Mouse (Mus musculus): Measurements from ENCODE around the gene Ccnd3. TPM values are rescaled to one million over a fixed set of nuclear protein-coding genes. Genes with fewer than 3 reads are reported as not detected.
"Not testable (repeated sequence)": the region's sequence is repeated elsewhere in the genome, so short reads cannot be mapped to it uniquely, and the experiment has no call there.

The Ccnd3 gene
- polyA plus RNA-seq, 1 experiment from 2014 or later: 451 TPM

DNA sequence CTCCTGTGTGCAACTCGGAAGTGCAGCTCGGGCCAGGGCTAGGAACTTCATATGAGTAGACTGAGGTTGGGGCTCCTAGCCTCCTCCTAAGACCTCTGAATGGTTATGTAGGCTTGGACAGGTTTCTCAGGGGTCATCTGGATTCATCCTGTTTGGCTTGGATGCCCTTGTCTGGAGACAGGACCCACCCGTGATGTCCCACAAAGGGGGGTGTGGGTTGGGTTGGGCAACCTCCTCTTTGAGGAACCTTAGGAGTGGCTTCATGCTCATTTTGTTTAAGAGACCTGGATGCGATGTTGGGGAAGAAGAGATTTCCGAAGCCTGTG is 92.0 kb downstream of the Ccnd3 start:
- no peak for ATAC-seq (ENCODE audit: extremely low read depth, insufficient number of reproducible peaks, low FRiP score, low TSS enrichment)
- Histone ChIP-seq H3K27me3 (replicated peaks) (no peaks in the 10 kb centered on the region), H3K4me3 (peak overlapping the region; percentile 89), H3K36me3 (peaks cover 63% of the 10 kb centered on the region), H3K9me3 (no peaks in the 10 kb centered on the region), H3K4me1 (peaks cover 50% of the 10 kb centered on the region), H3K4me2 (peak overlapping the region; percentile 97), H3K27ac (replicated peaks) (peak overlapping the region; percentile 99), H3K9ac (peak overlapping the region; percentile 100)
- 49% methylated on average over 5 of the region's 5 CpGs for WGBS

DNA sequence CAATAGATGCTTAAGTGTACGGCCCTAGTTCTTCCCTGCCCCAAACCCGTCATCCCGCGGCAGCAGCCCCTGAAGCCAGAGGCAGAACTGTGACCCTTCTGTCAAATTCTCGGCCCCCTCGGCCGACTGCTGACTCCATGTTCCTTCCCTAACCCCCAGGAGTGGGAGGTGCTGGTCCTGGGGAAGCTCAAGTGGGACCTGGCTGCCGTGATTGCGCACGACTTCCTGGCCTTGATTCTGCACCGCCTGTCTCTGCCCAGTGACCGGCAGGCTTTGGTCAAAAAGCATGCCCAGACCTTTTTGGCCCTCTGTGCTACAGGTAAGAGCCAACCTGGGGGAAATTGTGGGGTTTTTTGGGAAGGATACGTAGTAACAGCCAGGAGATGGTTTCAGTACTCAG is 92.4 kb downstream of the Ccnd3 start:
- H3K9me3 ChIP-seq: no peaks in the 10 kb centered on the region
- H3K27me3 ChIP-seq (replicated peaks): no peaks in the 10 kb centered on the region
- peak overlapping the region; percentile 89 for H3K4me3 ChIP-seq
- ATAC-seq (ENCODE audit: extremely low read depth, insufficient number of reproducible peaks, low FRiP score, low TSS enrichment): no peak
- peaks cover 68% of the 10 kb centered on the region for H3K36me3 ChIP-seq
- H3K27ac ChIP-seq (replicated peaks): peak overlapping the region; percentile 99
- H3K4me1 ChIP-seq: peaks cover 50% of the 10 kb centered on the region
- peak overlapping the region; percentile 100 for H3K9ac ChIP-seq
- 43% methylated on average over 13 of the region's 13 CpGs for WGBS
- peak overlapping the region; percentile 97 for H3K4me2 ChIP-seq

GRCm38 (mm10) chr17:47597838-47598579 is 93.2 kb downstream of the Ccnd3 start:
- Histone ChIP-seq H3K4me1 (peaks cover 43% of the 10 kb centered on the region), H3K4me2 (peak overlapping the region; percentile 97), H3K4me3 (peak overlapping the region; percentile 89; the same call in 1 of the 2 replicates), H3K27ac (replicated peaks) (peak overlapping the region; percentile 99), H3K27me3 (replicated peaks) (no peaks in the 10 kb centered on the region), H3K9me3 (no peaks in the 10 kb centered on the region), H3K36me3 (peaks cover 75% of the 10 kb centered on the region), H3K9ac (peak overlapping the region; percentile 100)
- ATAC-seq (ENCODE audit: extremely low read depth, insufficient number of reproducible peaks, low FRiP score, low TSS enrichment): no peak
- 15% methylated on average over 10 of the region's 10 CpGs for WGBS

- H3K9me3 ChIP-seq; H3K4me3 ChIP-seq; H3K27me3 ChIP-seq (replicated peaks); ATAC-seq (ENCODE audit: extremely low read depth, insufficient number of reproducible peaks, low FRiP score, low TSS enrichment): not testable (repeated sequence)
- peak overlapping the region; percentile 97; the same call in 1 of the 2 replicates for H3K4me2 ChIP-seq
- peaks cover 42% of the 10 kb centered on the region for H3K4me1 ChIP-seq
- H3K36me3 ChIP-seq: peaks cover 81% of the 10 kb centered on the region
- H3K27ac ChIP-seq (replicated peaks): peak overlapping the region; percentile 99
- H3K9ac ChIP-seq: peak overlapping the region; percentile 100; the same call in 1 of the 2 replicates
- WGBS: 67% methylated on average over 10 of the region's 10 CpGs
Observed at GRCm38 (mm10) chr17:47598580-47599304, 93.9 kb downstream of the Ccnd3 start.

DNA sequence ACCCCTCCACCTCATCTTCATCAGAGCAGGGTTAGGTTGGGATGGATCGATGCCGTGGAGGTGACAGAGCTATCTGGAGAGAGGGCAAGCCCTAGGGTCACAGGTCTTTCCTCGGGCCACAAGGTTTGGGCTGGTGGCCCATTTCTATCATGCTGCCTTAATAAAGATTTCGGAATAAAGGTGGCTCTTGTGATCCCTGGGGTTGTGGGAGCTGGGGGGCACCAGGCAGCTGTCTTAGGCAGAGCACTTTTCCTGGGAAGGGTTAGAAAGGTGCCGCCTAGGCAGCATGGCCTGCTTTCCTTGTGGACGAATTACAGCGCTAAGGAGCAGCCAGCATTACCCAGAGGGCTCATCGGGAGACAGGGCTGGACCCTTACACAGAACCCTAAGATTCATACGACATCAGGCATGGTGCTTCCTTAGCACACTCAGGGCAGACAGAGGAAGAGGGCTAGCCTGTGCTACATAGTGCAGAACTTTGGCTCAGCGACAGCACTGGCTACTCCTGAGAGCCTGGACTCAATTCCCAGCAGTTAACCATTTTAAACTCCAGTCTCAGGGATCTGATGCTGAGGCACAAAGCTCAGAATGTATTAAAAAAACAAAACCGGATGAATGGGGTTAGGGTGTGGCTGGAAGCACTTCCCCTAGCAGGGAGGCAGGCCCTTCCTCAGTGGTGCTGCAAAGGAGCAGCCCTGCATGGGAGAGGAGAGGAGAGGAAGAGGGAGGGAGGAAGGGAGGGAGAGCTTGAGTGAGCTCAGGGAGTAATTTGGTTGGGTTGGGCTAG is 94.9 kb downstream of the Ccnd3 start:
- Histone ChIP-seq H3K9ac (0 out of 2 replicates have a peak overlapping the region, but pooled peaks have one; percentile 28), H3K4me1 (peaks cover 42% of the 10 kb centered on the region), H3K4me3 (no peak overlapping the region), H3K9me3 (no peaks in the 10 kb centered on the region), H3K27me3 (replicated peaks) (no peaks in the 10 kb centered on the region), H3K27ac (replicated peaks) (peak overlapping the region; percentile 76), H3K36me3 (peaks cover 90% of the 10 kb centered on the region), H3K4me2 (no peak overlapping the region)
- WGBS: 70% methylated on average over 11 of the region's 11 CpGs
- ATAC-seq (ENCODE audit: extremely low read depth, insufficient number of reproducible peaks, low FRiP score, low TSS enrichment): no peak

GRCm38 (mm10) chr17:47600601-47601388 is 95.9 kb downstream of the Ccnd3 start:
- Histone ChIP-seq H3K4me2 (no peak overlapping the region), H3K9me3 (no peaks in the 10 kb centered on the region), H3K27me3 (replicated peaks) (no peaks in the 10 kb centered on the region), H3K27ac (replicated peaks) (peak overlapping the region; percentile 76), H3K4me1 (peaks cover 33% of the 10 kb centered on the region), H3K36me3 (peaks cover 96% of the 10 kb centered on the region), H3K4me3 (no peak overlapping the region), H3K9ac (no peak overlapping the region)
- ATAC-seq (ENCODE audit: extremely low read depth, insufficient number of reproducible peaks, low FRiP score, low TSS enrichment): no peak
- WGBS: 85% methylated on average over 13 of the region's 13 CpGs

- Histone ChIP-seq H3K4me2 (no peak overlapping the region), H3K36me3 (peaks cover 99% of the 10 kb centered on the region), H3K9me3 (no peaks in the 10 kb centered on the region), H3K4me1 (peaks cover 27% of the 10 kb centered on the region), H3K9ac (no peak overlapping the region), H3K27me3 (replicated peaks) (no peaks in the 10 kb centered on the region), H3K27ac (replicated peaks) (peak overlapping the region; percentile 76), H3K4me3 (no peak overlapping the region)
- WGBS: 87% methylated on average over 10 of the region's 10 CpGs
- ATAC-seq (ENCODE audit: extremely low read depth, insufficient number of reproducible peaks, low FRiP score, low TSS enrichment): no peak
Observed at GRCm38 (mm10) chr17:47601389-47601755, 96.5 kb downstream of the Ccnd3 start.

- no peak for ATAC-seq (ENCODE audit: extremely low read depth, insufficient number of reproducible peaks, low FRiP score, low TSS enrichment)
- H3K4me1 ChIP-seq: peaks cover 18% of the 10 kb centered on the region
- H3K27ac ChIP-seq (replicated peaks): no peak overlapping the region
- no peak overlapping the region for H3K4me2 ChIP-seq
- no peak overlapping the region for H3K9ac ChIP-seq
- H3K27me3 ChIP-seq (replicated peaks): no peaks in the 10 kb centered on the region
- no peaks in the 10 kb centered on the region for H3K9me3 ChIP-seq
- WGBS: 88% methylated on average over 11 of the region's 11 CpGs
- peaks cover 99% of the 10 kb centered on the region for H3K36me3 ChIP-seq
- H3K4me3 ChIP-seq: no peak overlapping the region
Observed at GRCm38 (mm10) chr17:47602289-47602688, 97.4 kb downstream of the Ccnd3 start.

GRCm38 (mm10) chr17:47606220-47606619 is 101.4 kb downstream of the Ccnd3 start:
- peaks cover 79% of the 10 kb centered on the region for H3K36me3 ChIP-seq
- H3K9me3 ChIP-seq: no peaks in the 10 kb centered on the region
- no peak overlapping the region for H3K4me3 ChIP-seq
- H3K27me3 ChIP-seq (replicated peaks): no peaks in the 10 kb centered on the region
- no peak overlapping the region for H3K27ac ChIP-seq (replicated peaks)
- 72% methylated on average over 5 of the region's 5 CpGs for WGBS
- H3K4me2 ChIP-seq: no peak overlapping the region
- no peak for ATAC-seq (ENCODE audit: extremely low read depth, insufficient number of reproducible peaks, low FRiP score, low TSS enrichment)
- no peak overlapping the region for H3K9ac ChIP-seq
- peaks cover 14% of the 10 kb centered on the region for H3K4me1 ChIP-seq

DNA sequence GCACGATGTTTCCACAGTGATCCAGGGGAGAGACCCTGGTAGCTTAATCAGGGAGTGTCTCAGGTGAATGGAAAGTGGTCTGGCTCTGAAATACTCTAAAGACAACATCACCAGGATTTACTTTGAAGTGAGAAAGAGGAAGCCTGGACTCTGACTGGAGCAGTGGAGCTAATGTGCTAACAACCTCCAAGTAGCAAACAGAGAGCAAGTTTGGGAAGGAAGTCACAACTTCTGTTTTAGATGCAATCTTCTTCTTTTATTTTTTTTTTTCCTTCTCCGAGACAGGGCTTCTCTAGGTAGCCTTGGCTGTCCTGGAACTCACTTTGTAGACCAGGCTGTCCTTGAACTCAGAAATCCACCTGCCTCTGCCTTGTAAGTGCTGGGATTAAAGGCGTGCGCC is 104.3 kb downstream of the Ccnd3 start:
- peaks cover 67% of the 10 kb centered on the region for H3K36me3 ChIP-seq
- H3K9ac ChIP-seq: no peak overlapping the region
- WGBS: 90% methylated on average over 4 of the region's 4 CpGs
- H3K4me1 ChIP-seq: peaks cover 29% of the 10 kb centered on the region
- H3K9me3 ChIP-seq: no peaks in the 10 kb centered on the region
- H3K27me3 ChIP-seq (replicated peaks): no peaks in the 10 kb centered on the region
- no peak overlapping the region for H3K27ac ChIP-seq (replicated peaks)
- no peak for ATAC-seq (ENCODE audit: extremely low read depth, insufficient number of reproducible peaks, low FRiP score, low TSS enrichment)
- no peak overlapping the region for H3K4me3 ChIP-seq
- H3K4me2 ChIP-seq: no peak overlapping the region

Measured in heart, embryonic 13.5 days (tissue).